Mouse (Mus musculus) embryonic facial prominence, embryonic 12.5 days (tissue): ENCODE measurements around the gene Senp1. TPM values are rescaled to one million over a fixed set of nuclear protein-coding genes. Genes with fewer than 3 reads are reported as not detected.

Experiments
- ATAC-seq: fragments of 200-750 bp; cut with Nextera tagmentation; 2 replicates; pipeline ENCODE4 v1.8.0; 2017; ENCODE audit not compliant: insufficient number of reproducible peaks, insufficient read depth, low FRiP score, low TSS enrichment
- H3K27ac ChIP-seq: fragments of 300-500 bp; sonication (generic); 2 replicates; pipeline ENCODE4 v1.5.1; 2016; ENCODE audit warnings: mild to moderate bottlenecking
- H3K27me3 ChIP-seq: fragments of 300-500 bp; sonication (generic); 2 replicates; pipeline ENCODE4 v1.6.1; 2016; ENCODE audit warnings: mild to moderate bottlenecking, moderate library complexity
- H3K36me3 ChIP-seq: fragments of 300-500 bp; sonication (generic); 2 replicates; pipeline ENCODE4 v1.6.1; 2016; ENCODE audit warnings: mild to moderate bottlenecking
- H3K4me1 ChIP-seq: fragments of 300-500 bp; sonication (generic); 2 replicates; pipeline ENCODE4 v1.6.1; 2016
- H3K4me2 ChIP-seq: fragments of 300-500 bp; sonication (generic); replicated peaks from 2 replicates; pipeline ENCODE4 v1.6.1; 2016; ENCODE audit warnings: mild to moderate bottlenecking, moderate library complexity
- H3K4me3 ChIP-seq: fragments of 300-500 bp; sonication (generic); 2 replicates; pipeline ENCODE4 v1.5.1; 2016; ENCODE audit warnings: mild to moderate bottlenecking
- H3K9ac ChIP-seq: fragments of 300-500 bp; sonication (generic); 2 replicates; pipeline ENCODE4 v1.6.1; 2016; ENCODE audit warnings: mild to moderate bottlenecking, moderate library complexity
- H3K9me3 ChIP-seq: fragments of 300-500 bp; sonication (generic); 2 replicates; pipeline ENCODE4 v1.6.1; 2016; ENCODE audit warnings: mild to moderate bottlenecking, moderate library complexity
- WGBS: fragments of 180-500 bp; shearing (Covaris S2); methylation state at CpG from one replicate; pipeline ENCODE4 v1.1.7; 2016; 5-methylcytosine and 5-hydroxymethylcytosine counted together
- polyA plus RNA-seq: library from polyadenylated mRNA; unstranded; fragments of >200 nt; fragmentation: Nextera tagmentation; extraction: Ambion mirVana; gene quantifications from 2 replicates; pipeline ENCODE4 v1.2.1, GENCODE M21; 2016

The Senp1 gene
- polyA plus RNA-seq, 1 experiment from 2014 or later = 45.6 TPM

- ATAC-seq = no peak
- peak overlapping the region; percentile 67 for H3K4me3 ChIP-seq
- WGBS = 8% methylated on average over 11 of the region's 11 CpGs
- H3K9ac ChIP-seq = peak overlapping the region; percentile 84
- H3K4me1 ChIP-seq = peaks cover 27% of the 10 kb centered on the region
- H3K27me3 ChIP-seq = peaks cover 2% of the 10 kb centered on the region; the same call in 1 of the 2 replicates
- H3K4me2 ChIP-seq = peak overlapping the region; percentile 81
- H3K9me3 ChIP-seq = no peaks in the 10 kb centered on the region
- no peaks in the 10 kb centered on the region for H3K36me3 ChIP-seq
- peak overlapping the region; percentile 93 for H3K27ac ChIP-seq
Measured at GRCm38 (mm10) chr15:98005181-98005580, 88.4 kb downstream of the Senp1 start.

DNA sequence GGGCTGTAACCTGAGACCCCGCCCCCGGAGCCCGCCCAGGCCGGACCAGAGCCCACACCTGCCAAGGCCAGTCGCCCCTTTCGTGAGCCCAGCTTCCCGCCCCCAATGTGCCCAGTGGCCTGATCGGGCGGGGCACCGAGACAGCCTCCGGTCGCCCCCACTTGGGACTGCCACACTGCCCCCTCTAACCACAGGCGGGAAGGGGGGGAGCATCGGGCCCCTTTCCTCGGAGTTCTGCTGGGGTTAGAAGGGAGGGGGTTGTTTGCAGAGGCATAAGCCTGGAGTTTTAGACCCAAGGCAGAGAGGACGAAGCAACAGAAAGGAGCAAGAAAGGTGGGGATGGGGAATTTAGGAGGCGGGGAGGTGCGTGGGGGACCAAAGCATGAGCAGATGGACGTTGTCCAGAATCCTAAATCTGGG, 88.8 kb downstream of the Senp1 start:
- Histone ChIP-seq H3K4me1 (peaks cover 29% of the 10 kb centered on the region), H3K27ac (peak overlapping the region; percentile 93), H3K4me3 (peak overlapping the region; percentile 67), H3K4me2 (peak overlapping the region; percentile 81), H3K36me3 (no peaks in the 10 kb centered on the region), H3K9ac (peak overlapping the region; percentile 84), H3K9me3 (no peaks in the 10 kb centered on the region), H3K27me3 (peaks cover 2% of the 10 kb centered on the region; the same call in 1 of the 2 replicates)
- WGBS = under 1% methylated on average over 19 of the region's 19 CpGs
- peak; percentile 71 for ATAC-seq

- Histone ChIP-seq H3K9me3 (no peaks in the 10 kb centered on the region), H3K27ac (peak within 1 kb of the TSS; percentile 93), H3K9ac (peak within 1 kb of the TSS; percentile 84), H3K36me3 (no peaks in the 10 kb centered on the region), H3K4me3 (peak within 1 kb of the TSS; percentile 67), H3K27me3 (peaks cover 2% of the 10 kb centered on the region; the same call in 1 of the 2 replicates), H3K4me2 (peak within 1 kb of the TSS; percentile 81), H3K4me1 (peaks cover 32% of the 10 kb centered on the region)
- peak; percentile 0; the same call in 1 of the 2 replicates for ATAC-seq
- WGBS = under 1% methylated on average over 58 of the region's 59 CpGs
Measured at GRCm38 (mm10) chr15:98003822-98004739, 89.5 kb downstream of the Senp1 start, which contains the start of gene Col2a1. Col2a1 (minus strand) TSS chr15:98004695.

DNA sequence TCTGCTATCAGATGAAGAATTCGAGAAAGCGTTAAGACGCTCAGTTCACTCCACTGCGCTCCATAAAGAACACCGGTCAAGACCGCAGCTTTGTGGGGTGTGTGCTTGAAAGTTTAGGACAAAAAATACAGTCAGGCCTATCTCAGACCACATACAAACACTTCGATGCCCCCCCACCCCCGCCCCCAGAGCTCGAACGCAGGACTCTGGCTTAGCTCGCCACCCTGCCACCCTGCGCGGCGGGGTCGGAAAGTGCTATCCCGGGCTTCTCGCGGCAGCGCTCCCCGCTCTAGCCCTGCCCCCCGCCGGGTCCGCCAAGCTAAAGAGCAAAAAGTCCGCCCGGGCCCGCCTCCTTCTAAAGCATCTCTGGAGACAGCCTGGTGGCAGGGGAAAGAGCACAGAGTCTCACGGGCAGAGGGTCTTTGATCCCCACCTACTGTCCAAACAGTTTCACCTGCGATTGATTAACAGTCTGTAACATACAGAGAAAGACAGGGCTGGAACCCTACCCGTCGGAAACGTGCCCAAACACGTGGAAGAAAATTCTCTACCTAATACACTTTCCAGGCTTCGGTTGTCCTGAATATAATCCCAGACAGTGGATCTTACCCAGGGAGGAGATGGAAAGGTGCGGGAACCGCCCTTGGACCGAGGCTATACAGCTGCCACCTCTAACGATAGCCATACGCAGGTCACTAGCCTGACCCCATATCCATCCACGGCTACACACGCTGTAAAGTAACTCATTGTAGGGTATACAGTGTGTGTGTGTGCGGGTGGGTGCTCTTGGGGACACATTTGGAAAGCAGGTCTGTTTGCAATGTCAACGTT, 90.3 kb downstream of the Senp1 start:
- H3K4me2 ChIP-seq = peak overlapping the region; percentile 81
- H3K4me1 ChIP-seq = peaks cover 32% of the 10 kb centered on the region
- H3K9me3 ChIP-seq = no peaks in the 10 kb centered on the region
- peaks cover 2% of the 10 kb centered on the region; the same call in 1 of the 2 replicates for H3K27me3 ChIP-seq
- H3K36me3 ChIP-seq = peaks cover 7% of the 10 kb centered on the region; the same call in 1 of the 2 replicates
- H3K27ac ChIP-seq = peak overlapping the region; percentile 93
- peak overlapping the region; percentile 67 for H3K4me3 ChIP-seq
- ATAC-seq = no peak
- H3K9ac ChIP-seq = peak overlapping the region; percentile 84
- under 1% methylated on average over 42 of the region's 42 CpGs for WGBS

DNA sequence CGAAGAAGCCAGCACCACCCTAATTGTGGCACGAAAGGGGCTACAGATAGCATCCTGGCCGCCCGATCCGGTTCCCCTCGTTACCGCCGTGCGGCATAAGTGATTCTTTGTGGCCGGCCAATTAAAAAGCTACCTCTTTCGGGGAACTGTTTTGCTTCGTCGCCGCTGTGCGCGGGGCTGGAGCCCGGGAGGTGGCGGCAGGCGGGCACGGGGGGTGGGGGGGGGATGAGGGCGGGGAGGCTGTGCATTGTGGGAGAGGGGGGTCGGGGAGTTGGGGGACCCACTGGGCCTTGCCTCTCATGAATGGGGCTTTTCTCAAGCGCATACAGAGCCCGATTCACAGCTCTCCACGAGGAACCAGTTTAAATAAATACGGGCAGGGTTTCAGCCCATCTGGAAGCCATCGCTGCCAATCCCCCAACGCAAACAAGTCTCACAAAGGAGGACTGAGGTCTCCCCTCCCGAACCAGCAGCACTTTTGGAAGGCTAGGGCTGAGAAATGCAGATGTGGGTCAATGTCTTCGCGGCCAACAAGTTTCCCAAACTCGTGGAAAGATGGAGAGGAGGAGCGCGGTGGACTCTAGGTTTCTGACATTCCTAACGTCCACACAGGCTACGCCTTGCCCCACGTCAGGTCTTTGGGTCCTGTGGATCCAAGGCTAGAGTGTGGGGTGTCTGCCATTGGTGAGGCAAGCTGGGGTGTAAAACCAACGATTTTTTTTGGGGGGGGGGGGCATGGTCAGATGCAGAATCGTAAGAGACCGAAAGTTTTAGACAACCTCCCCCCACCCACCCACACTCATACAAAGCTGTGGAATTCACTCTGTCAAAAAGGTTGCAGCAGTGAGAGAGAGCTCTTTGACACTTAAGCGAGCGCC, 91.2 kb downstream of the Senp1 start:
- Histone ChIP-seq H3K4me1 (peaks cover 32% of the 10 kb centered on the region), H3K4me3 (peak overlapping the region; percentile 67), H3K4me2 (peak overlapping the region; percentile 81), H3K27me3 (peaks cover 2% of the 10 kb centered on the region; the same call in 1 of the 2 replicates), H3K9me3 (no peaks in the 10 kb centered on the region), H3K27ac (peak overlapping the region; percentile 93), H3K36me3 (peaks cover 14% of the 10 kb centered on the region), H3K9ac (peak overlapping the region; percentile 84)
- peak; percentile 52 for ATAC-seq
- under 1% methylated on average over 42 of the region's 42 CpGs for WGBS

GRCm38 (mm10) chr15:98001321-98002112, 92.0 kb downstream of the Senp1 start:
- peaks cover 32% of the 10 kb centered on the region for H3K4me1 ChIP-seq
- H3K4me2 ChIP-seq = peak overlapping the region; percentile 81
- H3K9me3 ChIP-seq = no peaks in the 10 kb centered on the region
- peak overlapping the region; percentile 93 for H3K27ac ChIP-seq
- H3K27me3 ChIP-seq = peaks cover 2% of the 10 kb centered on the region; the same call in 1 of the 2 replicates
- H3K9ac ChIP-seq = peak overlapping the region; percentile 84
- peak overlapping the region; percentile 67 for H3K4me3 ChIP-seq
- WGBS = 1% methylated on average over 37 of the region's 37 CpGs
- peaks cover 23% of the 10 kb centered on the region for H3K36me3 ChIP-seq
- ATAC-seq = no peak; the same call in none of the 2 replicates

- Histone ChIP-seq H3K4me3 (no peak overlapping the region), H3K4me1 (peaks cover 24% of the 10 kb centered on the region), H3K27ac (no peak overlapping the region), H3K4me2 (peak overlapping the region; percentile 81), H3K27me3 (peaks cover 2% of the 10 kb centered on the region; the same call in 1 of the 2 replicates), H3K9me3 (no peaks in the 10 kb centered on the region), H3K36me3 (peaks cover 38% of the 10 kb centered on the region), H3K9ac (no peak overlapping the region)
- no peak for ATAC-seq
- WGBS = 28% methylated on average over 7 of the region's 7 CpGs
Measured at GRCm38 (mm10) chr15:97999991-98000390, 93.6 kb downstream of the Senp1 start.

DNA sequence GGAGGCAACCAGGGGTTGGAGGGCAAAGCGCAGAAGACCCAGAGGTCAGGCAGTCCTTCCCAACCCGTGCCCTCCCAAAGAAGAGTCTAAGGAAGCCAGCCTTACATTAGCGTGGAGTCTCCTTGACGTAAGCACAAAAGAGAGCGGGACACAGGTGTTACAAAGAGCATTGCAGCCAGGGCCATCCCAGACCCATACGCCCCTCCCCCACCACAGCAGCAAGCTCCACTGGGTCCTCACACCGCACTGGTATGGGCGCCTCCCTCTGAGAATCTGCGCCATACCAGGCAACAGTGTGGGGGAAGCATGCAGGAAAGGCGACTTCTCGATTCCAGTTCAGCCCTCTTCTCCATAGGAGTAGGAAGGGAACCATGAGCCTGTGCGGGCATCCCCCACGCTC, 94.0 kb downstream of the Senp1 start:
- Histone ChIP-seq H3K36me3 (peaks cover 43% of the 10 kb centered on the region), H3K4me3 (no peak overlapping the region), H3K4me1 (peaks cover 20% of the 10 kb centered on the region), H3K9me3 (no peaks in the 10 kb centered on the region), H3K27me3 (peaks cover 1% of the 10 kb centered on the region; the same call in 1 of the 2 replicates), H3K27ac (no peak overlapping the region), H3K9ac (no peak overlapping the region), H3K4me2 (no peak overlapping the region; the same call in 1 of the 2 replicates)
- 46% methylated on average over 13 of the region's 13 CpGs for WGBS
- ATAC-seq = no peak

GRCm38 (mm10) chr15:97996716-97997256, 96.8 kb downstream of the Senp1 start:
- Histone ChIP-seq H3K4me2 (no peak overlapping the region), H3K27me3 (no peaks in the 10 kb centered on the region), H3K36me3 (peaks cover 49% of the 10 kb centered on the region), H3K27ac (no peak overlapping the region), H3K4me3 (no peak overlapping the region), H3K4me1 (peaks cover 33% of the 10 kb centered on the region), H3K9me3 (no peaks in the 10 kb centered on the region), H3K9ac (no peak overlapping the region)
- no peak for ATAC-seq
- 89% methylated on average over 13 of the region's 13 CpGs for WGBS
